Mouse (Mus musculus): ENCODE data around the gene Slc26a11. TPM values are rescaled to one million over a fixed set of nuclear protein-coding genes. Genes with fewer than 3 reads are reported as not detected.
A peak's percentile ranks its signal among the peaks of the same experiment; 100 is the strongest.

Gene Slc26a11
- polyA plus RNA-seq (2012; rRNA removed) = 4.2 and 5.5 TPM in 2 replicates

- Histone ChIP-seq H3K4me3 (ENCODE audit: control insufficient read depth, low read depth, low read length) (peak within 1 kb of the TSS; percentile 87), H3K4me1 (ENCODE audit: control insufficient read depth, insufficient read depth, low read length) (peaks cover 10% of the 10 kb centered on the region), H3K36me3 (ENCODE audit: control insufficient read depth, insufficient read depth, low read length) (no peaks in the 10 kb centered on the region), H3K27me3 (ENCODE audit: control insufficient read depth, insufficient read depth, low read length) (no peaks in the 10 kb centered on the region), H3K27ac (ENCODE audit: control insufficient read depth, insufficient read depth, low read depth, low read length) (peak within 1 kb of the TSS; percentile 56)
- peak; percentile 60; the same call in 1 of the 2 replicates for TF ChIP-seq POLR2A (IDR thresholded peaks at IDR 0.05; ENCODE audit: control insufficient read depth, low read depth, low read length)
- TF ChIP-seq CTCF (IDR thresholded peaks at IDR 0.05; ENCODE audit: control insufficient read depth, insufficient read depth, insufficient replicate concordance, low read depth, low read length) = no peak
Measured at GRCm38 (mm10) chr11:119355443-119356385, at the start of gene Slc26a11, which contains the start of gene Sgsh. Slc26a11 (plus strand) TSS chr11:119355557. Sgsh (minus strand) TSS chr11:119355536.

- Histone ChIP-seq H3K4me3 (ENCODE audit: control insufficient read depth, low read depth, low read length) (no peak overlapping the region), H3K4me1 (ENCODE audit: control insufficient read depth, insufficient read depth, low read length) (peaks cover 6% of the 10 kb centered on the region), H3K27ac (ENCODE audit: control insufficient read depth, insufficient read depth, low read depth, low read length) (no peak overlapping the region), H3K27me3 (ENCODE audit: control insufficient read depth, insufficient read depth, low read length) (no peaks in the 10 kb centered on the region), H3K36me3 (ENCODE audit: control insufficient read depth, insufficient read depth, low read length) (no peaks in the 10 kb centered on the region)
- TF ChIP-seq POLR2A (IDR thresholded peaks at IDR 0.05; ENCODE audit: control insufficient read depth, low read depth, low read length) (no peak), CTCF (IDR thresholded peaks at IDR 0.05; ENCODE audit: control insufficient read depth, insufficient read depth, insufficient replicate concordance, low read depth, low read length) (no peak)
Measured at GRCm38 (mm10) chr11:119306762-119307657, 48.3 kb upstream of the Slc26a11 start.

GRCm38 (mm10) chr11:119307658-119307867 lies 47.8 kb upstream of the Slc26a11 start, which contains the start of gene Card14:
Card14 (plus strand) TSS chr11:119307768.
- Histone ChIP-seq H3K27ac (ENCODE audit: control insufficient read depth, insufficient read depth, low read depth, low read length) (peak within 1 kb of the TSS; percentile 15; the same call in 1 of the 2 replicates), H3K4me1 (ENCODE audit: control insufficient read depth, insufficient read depth, low read length) (peaks cover 6% of the 10 kb centered on the region), H3K36me3 (ENCODE audit: control insufficient read depth, insufficient read depth, low read length) (no peaks in the 10 kb centered on the region), H3K27me3 (ENCODE audit: control insufficient read depth, insufficient read depth, low read length) (no peaks in the 10 kb centered on the region), H3K4me3 (ENCODE audit: control insufficient read depth, low read depth, low read length) (no peak within 1 kb of the TSS)
- no peak for TF ChIP-seq POLR2A (IDR thresholded peaks at IDR 0.05; ENCODE audit: control insufficient read depth, low read depth, low read length)
- no peak for TF ChIP-seq CTCF (IDR thresholded peaks at IDR 0.05; ENCODE audit: control insufficient read depth, insufficient read depth, insufficient replicate concordance, low read depth, low read length)

GRCm38 (mm10) chr11:119307916-119308315 lies 47.4 kb upstream of the Slc26a11 start:
- H3K27ac ChIP-seq (ENCODE audit: control insufficient read depth, insufficient read depth, low read depth, low read length) = peak overlapping the region; percentile 15; the same call in 1 of the 2 replicates
- no peaks in the 10 kb centered on the region for H3K36me3 ChIP-seq (ENCODE audit: control insufficient read depth, insufficient read depth, low read length)
- H3K27me3 ChIP-seq (ENCODE audit: control insufficient read depth, insufficient read depth, low read length) = no peaks in the 10 kb centered on the region
- peaks cover 6% of the 10 kb centered on the region for H3K4me1 ChIP-seq (ENCODE audit: control insufficient read depth, insufficient read depth, low read length)
- H3K4me3 ChIP-seq (ENCODE audit: control insufficient read depth, low read depth, low read length) = no peak overlapping the region
- TF ChIP-seq POLR2A (IDR thresholded peaks at IDR 0.05; ENCODE audit: control insufficient read depth, low read depth, low read length) (no peak), CTCF (IDR thresholded peaks at IDR 0.05; ENCODE audit: control insufficient read depth, insufficient read depth, insufficient replicate concordance, low read depth, low read length) (no peak)

GRCm38 (mm10) chr11:119310621-119311020 lies 44.7 kb upstream of the Slc26a11 start:
- Histone ChIP-seq H3K4me3 (ENCODE audit: control insufficient read depth, low read depth, low read length) (no peak overlapping the region), H3K27me3 (ENCODE audit: control insufficient read depth, insufficient read depth, low read length) (no peaks in the 10 kb centered on the region), H3K27ac (ENCODE audit: control insufficient read depth, insufficient read depth, low read depth, low read length) (no peak overlapping the region), H3K4me1 (ENCODE audit: control insufficient read depth, insufficient read depth, low read length) (peaks cover 6% of the 10 kb centered on the region), H3K36me3 (ENCODE audit: control insufficient read depth, insufficient read depth, low read length) (no peaks in the 10 kb centered on the region)
- TF ChIP-seq POLR2A (IDR thresholded peaks at IDR 0.05; ENCODE audit: control insufficient read depth, low read depth, low read length) = no peak

- Histone ChIP-seq H3K4me3 (ENCODE audit: control insufficient read depth, low read depth, low read length) (no peak overlapping the region), H3K36me3 (ENCODE audit: control insufficient read depth, insufficient read depth, low read length) (no peaks in the 10 kb centered on the region), H3K27ac (ENCODE audit: control insufficient read depth, insufficient read depth, low read depth, low read length) (no peak overlapping the region), H3K27me3 (ENCODE audit: control insufficient read depth, insufficient read depth, low read length) (no peaks in the 10 kb centered on the region), H3K4me1 (ENCODE audit: control insufficient read depth, insufficient read depth, low read length) (peaks cover 2% of the 10 kb centered on the region; the same call in 1 of the 2 replicates)
- TF ChIP-seq CTCF (IDR thresholded peaks at IDR 0.05; ENCODE audit: control insufficient read depth, insufficient read depth, insufficient replicate concordance, low read depth, low read length) (no peak), POLR2A (IDR thresholded peaks at IDR 0.05; ENCODE audit: control insufficient read depth, low read depth, low read length) (no peak)
Measured at GRCm38 (mm10) chr11:119314252-119314936, 41.0 kb upstream of the Slc26a11 start.
